In genomic region chr2:167612122-167612521, GRCm38 (mm10) we compare ENCODE assay signal across 20 mouse cellular contexts. TPM values are rescaled to one million over a fixed set of nuclear protein-coding genes. Genes with fewer than 3 reads are reported as not detected.
"Had no signal": no experiment of that assay in that cellular context is flagged by ENCODE, and none has a peak within 500 bp of the region (broad histone marks: within the 10 kb centered on the region; RNA-seq: fewer than 3 reads in every experiment).

No protein-coding gene starts in this region.

- DNase-seq: liver, postnatal 0 days; lung, adult 2 months; lung, postnatal 14 days; lung, postnatal 36 days; right cerebral cortex, postnatal 14 days; thymus, adult 2 months; thymus, postnatal 25 days; thymus, postnatal 4 days had no signal

- H3K4me3 ChIP-seq: lung, embryonic 15.5 days; megakaryocyte, embryonic 14.5 days; midbrain, embryonic 13.5 days; midbrain, embryonic 15.5 days; neural tube, embryonic 12.5 days had no signal

- H3K27me3 ChIP-seq: lung, embryonic 15.5 days; megakaryocyte, embryonic 14.5 days; midbrain, embryonic 13.5 days; midbrain, embryonic 15.5 days; neural tube, embryonic 12.5 days had no signal

- H3K4me2 ChIP-seq: lung, embryonic 15.5 days; midbrain, embryonic 11.5 days; midbrain, embryonic 13.5 days; midbrain, embryonic 15.5 days; neural tube, embryonic 12.5 days had no signal

- H3K9ac ChIP-seq: liver, postnatal 0 days; lung, embryonic 15.5 days; midbrain, embryonic 13.5 days; midbrain, embryonic 15.5 days; neural tube, embryonic 12.5 days had no signal

- H3K9me3 ChIP-seq: lung, embryonic 15.5 days; midbrain, embryonic 13.5 days; midbrain, embryonic 15.5 days had no signal

- H3K4me1 ChIP-seq: lung, embryonic 15.5 days; midbrain, embryonic 15.5 days; neural tube, embryonic 12.5 days had no signal

- ATAC-seq: liver, postnatal 0 days; midbrain, embryonic 13.5 days; midbrain, embryonic 15.5 days had no signal

- H3K27ac ChIP-seq: lung, embryonic 15.5 days; macrophage; midbrain, embryonic 13.5 days; midbrain, embryonic 15.5 days; neural tube, embryonic 12.5 days had no signal

RNA-seq across cellular contexts. Expression of gene Gm20431, which starts 49.2 kb away (rescaled TPM):
- total RNA-seq: megakaryocyte progenitor cell, adult 5-6 weeks; midbrain, postnatal 0 days; monocyte, adult 5-6 weeks; neutrophil, adult 5-6 weeks had no signal
- polyA plus RNA-seq: macrophage; urinary bladder, adult 2 months had no signal
